Mouse (Mus musculus): ENCODE measurements around the gene Exoc2.

GRCm38 (mm10) chr13:30932972-30933371, 40.9 kb downstream of the Exoc2 start:
- TF ChIP-seq EP300 (IDR thresholded peaks at IDR 0.05; ENCODE audit: low read depth) (no peak), CTCF (IDR thresholded peaks at IDR 0.05; ENCODE audit: low read depth) (no peak)
